In the genomic region with DNA sequence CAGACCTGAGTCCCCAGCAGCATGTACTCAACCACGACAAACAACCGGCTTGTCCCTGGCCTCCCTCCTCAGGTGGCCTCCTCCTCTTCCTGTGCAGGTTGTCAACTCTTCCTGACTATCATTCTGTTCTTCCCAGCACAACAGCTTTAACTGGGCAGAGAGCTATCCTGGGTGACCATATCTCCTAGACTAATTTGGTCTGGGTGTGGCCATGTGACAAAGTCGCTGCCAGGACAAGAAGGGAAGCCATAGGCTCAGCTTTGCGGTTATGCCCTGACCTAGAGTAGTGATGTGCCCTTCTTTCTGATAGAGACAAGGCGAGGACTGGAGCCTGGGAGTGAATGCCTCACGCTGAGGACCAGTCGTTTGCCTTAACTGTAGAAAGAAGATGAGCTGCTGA, we compare ENCODE assay signal across 21 mouse cellular contexts. TPM values are rescaled to one million over a fixed set of nuclear protein-coding genes. Genes with fewer than 3 reads are reported as not detected.
DNase-seq lines count a peak whose midpoint lies in the region; ATAC-seq and TF ChIP-seq lines count a peak whose summit lies in the region.
"Had no signal": no experiment of that assay in that cellular context is flagged by ENCODE, and none has a peak within 500 bp of the region (broad histone marks: within the 10 kb centered on the region; RNA-seq: fewer than 3 reads in every experiment).

No protein-coding gene starts in this region.

- intact Hi-C loops in heart, postnatal 36 days (cut with DNase I) = no loop called here

- H3K4me2 ChIP-seq in heart, embryonic 15.5 days = 0 out of 2 replicates have a peak overlapping the region, but pooled peaks have one; percentile 8
- H3K4me2 ChIP-seq in stomach, postnatal 0 days (replicated peaks; ENCODE audit: low read depth) = no peak overlapping the region
- H3K4me2 ChIP-seq: embryonic facial prominence, embryonic 15.5 days; midbrain, embryonic 12.5 days; neural tube, embryonic 12.5 days had no signal

- peak; percentile 95 for DNase-seq in heart, adult 11 months
- no peak for DNase-seq in heart, postnatal 36 days
- DNase-seq in layer of hippocampus, adult 2 months (ENCODE audit: low spot score in 2 of 2) = no peak
- DNase-seq in layer of hippocampus, adult 9-10 months (ENCODE audit: low spot score) = no peak
- no peak for DNase-seq in stomach, postnatal 0 days (ENCODE audit: low spot score)
- no peak for DNase-seq in embryo, embryonic 11 days
- no peak for DNase-seq in embryonic facial prominence, embryonic 10.5 days (ENCODE audit: low spot score)
- DNase-seq: adrenal gland, postnatal 25 days; cerebellum, adult 11 months; cerebellum, postnatal 10 days; kidney, adult 11 months; layer of hippocampus, postnatal 36 days; lung, adult 18-20 months; lung, postnatal 36 days; right cerebral cortex, postnatal 4 days had no signal

- H3K4me3 ChIP-seq in layer of hippocampus, adult 2 months = no peak overlapping the region
- no peak overlapping the region for H3K4me3 ChIP-seq in heart, embryonic 15.5 days
- no peak overlapping the region for H3K4me3 ChIP-seq in stomach, postnatal 0 days (ENCODE audit: low read depth, low read length)
- H3K4me3 ChIP-seq in embryonic facial prominence, embryonic 10.5 days = no peak overlapping the region
- H3K4me3 ChIP-seq: embryonic facial prominence, embryonic 15.5 days; midbrain, embryonic 12.5 days; neural tube, embryonic 12.5 days had no signal

- H3K9me3 ChIP-seq in heart, embryonic 15.5 days (replicated peaks) = no peaks in the 10 kb centered on the region
- no peaks in the 10 kb centered on the region for H3K9me3 ChIP-seq in stomach, postnatal 0 days (ENCODE audit: control insufficient read depth, low read length)
- H3K9me3 ChIP-seq in embryonic facial prominence, embryonic 10.5 days = no peaks in the 10 kb centered on the region
- H3K9me3 ChIP-seq: embryonic facial prominence, embryonic 15.5 days; midbrain, embryonic 12.5 days; neural tube, embryonic 12.5 days had no signal

- 58% methylated on average over 7 of the region's 7 CpGs for WGBS in heart, embryonic 15.5 days
- 70% methylated on average over 7 of the region's 7 CpGs for WGBS in stomach, postnatal 0 days
- WGBS in embryonic facial prominence, embryonic 10.5 days = 84% methylated on average over 7 of the region's 7 CpGs

- TF ChIP-seq CTCF in layer of hippocampus, adult 2 months (conservative IDR thresholded peaks at IDR 0.05) = no peak
- no peak for TF ChIP-seq CTCF in stomach, postnatal 0 days (IDR thresholded peaks at IDR 0.05; ENCODE audit: low read depth)

- no peak overlapping the region for H3K9ac ChIP-seq in heart, embryonic 15.5 days
- no peak overlapping the region for H3K9ac ChIP-seq in stomach, postnatal 0 days (ENCODE audit: low read length)
- H3K9ac ChIP-seq: embryonic facial prominence, embryonic 15.5 days; midbrain, embryonic 12.5 days; neural tube, embryonic 12.5 days had no signal

- peak overlapping the region; percentile 2; the same call in 1 of the 2 replicates for H3K27ac ChIP-seq in layer of hippocampus, adult 2 months
- peak overlapping the region; percentile 64 for H3K27ac ChIP-seq in heart, embryonic 15.5 days
- H3K27ac ChIP-seq in stomach, postnatal 0 days (replicated peaks) = no peak overlapping the region
- no peak overlapping the region for H3K27ac ChIP-seq in embryonic facial prominence, embryonic 10.5 days (replicated peaks)
- H3K27ac ChIP-seq: embryonic facial prominence, embryonic 15.5 days; kidney, postnatal 0 days; midbrain, embryonic 12.5 days; neural tube, embryonic 12.5 days had no signal

- no peaks in the 10 kb centered on the region for H3K27me3 ChIP-seq in heart, embryonic 15.5 days
- H3K27me3 ChIP-seq in stomach, postnatal 0 days (ENCODE audit: control insufficient read depth, insufficient read depth, low read length) = no peaks in the 10 kb centered on the region
- H3K27me3 ChIP-seq in embryonic facial prominence, embryonic 10.5 days (replicated peaks; ENCODE audit: low read depth, poor library complexity, severe bottlenecking) = peaks cover 8% of the 10 kb centered on the region; the same call in 1 of the 2 replicates
- H3K27me3 ChIP-seq: embryonic facial prominence, embryonic 15.5 days; midbrain, embryonic 12.5 days; neural tube, embryonic 12.5 days had no signal

- peaks cover 17% of the 10 kb centered on the region for H3K4me1 ChIP-seq in heart, embryonic 15.5 days (replicated peaks)
- H3K4me1 ChIP-seq in stomach, postnatal 0 days (replicated peaks; ENCODE audit: control insufficient read depth, insufficient read depth) = no peaks in the 10 kb centered on the region
- H3K4me1 ChIP-seq in embryonic facial prominence, embryonic 10.5 days = peaks cover 6% of the 10 kb centered on the region; the same call in 1 of the 2 replicates
- H3K4me1 ChIP-seq: embryonic facial prominence, embryonic 15.5 days had no signal

- no peaks in the 10 kb centered on the region for H3K36me3 ChIP-seq in heart, embryonic 15.5 days
- no peaks in the 10 kb centered on the region for H3K36me3 ChIP-seq in stomach, postnatal 0 days (ENCODE audit: control insufficient read depth, insufficient read depth, low read length)
- no peaks in the 10 kb centered on the region for H3K36me3 ChIP-seq in embryonic facial prominence, embryonic 10.5 days (replicated peaks)
- H3K36me3 ChIP-seq: embryonic facial prominence, embryonic 15.5 days; midbrain, embryonic 12.5 days; neural tube, embryonic 12.5 days had no signal

- no peak for TF ChIP-seq EP300 in stomach, postnatal 0 days (optimal IDR thresholded peaks at IDR 0.05)

- ATAC-seq in heart, embryonic 15.5 days (replicated peaks; ENCODE audit: insufficient number of reproducible peaks, insufficient read depth, low FRiP score, low read depth) = no peak
- ATAC-seq in stomach, postnatal 0 days (ENCODE audit: low FRiP score, low TSS enrichment) = 0 out of 2 replicates have a peak, but pooled peaks have one; percentile 18
- ATAC-seq: forebrain, embryonic 16.5 days had no signal

RNA-seq across cellular contexts. Expression of a gene that starts 33.9 kb away (rescaled TPM):
- 100 to 1,000 TPM; 217 to 238 TPM for total RNA-seq in heart, postnatal 36 days (2021)
- total RNA-seq in layer of hippocampus, adult 2 months (2021) = 100 to 1,000 TPM; 275 to 283 TPM
- 379 and 460 TPM in 2 replicates for polyA plus RNA-seq in heart, embryonic 15.5 days (2015; fragmentation: Nextera tagmentation; extraction: Ambion mirVana)
- polyA plus RNA-seq in stomach, postnatal 0 days (2015; fragmentation: Nextera tagmentation; extraction: Ambion mirVana) = 868 and 874 TPM in 2 replicates
- polyA plus RNA-seq in embryonic facial prominence, embryonic 10.5 days (2016; fragmentation: Nextera tagmentation; extraction: Ambion mirVana) = 494 and 511 TPM in 2 replicates

Comparison
In these comparisons a context has a peak if more than half of its experiments do, and no peak if none do; other contexts are left out.
1. H3K27ac ChIP-seq: peak in layer of hippocampus, adult 2 months (single experiment) and heart, embryonic 15.5 days (single experiment); none in stomach, postnatal 0 days (single experiment) and embryonic facial prominence, embryonic 10.5 days (single experiment).